Mouse (Mus musculus) limb, embryonic 10.5 days (tissue): ENCODE results near the gene Atp4b. TPM values are rescaled to one million over a fixed set of nuclear protein-coding genes. Genes with fewer than 3 reads are reported as not detected.
A peak's percentile ranks its signal among the peaks of the same experiment; 100 is the strongest.

ENCODE experiments used
- DNase-seq: peaks from one replicate; pipeline ENCODE4 v3.0.0-alpha.2; 2017; ENCODE audit warnings: low spot score
- H3K27ac ChIP-seq: fragments of 300-500 bp; sonication (generic); 2 replicates; pipeline ENCODE4 v1.5.1; 2016; ENCODE audit warnings: mild to moderate bottlenecking
- H3K27me3 ChIP-seq: fragments of 300-500 bp; sonication (generic); 2 replicates; pipeline ENCODE4 v1.6.1; 2016; ENCODE audit warnings: low read depth, mild to moderate bottlenecking; ENCODE audit not compliant: poor library complexity, severe bottlenecking
- H3K36me3 ChIP-seq: fragments of 300-500 bp; sonication (generic); 2 replicates; pipeline ENCODE4 v1.6.1; 2016; ENCODE audit warnings: mild to moderate bottlenecking, moderate library complexity
- H3K4me1 ChIP-seq: fragments of 300-500 bp; sonication (generic); 2 replicates; pipeline ENCODE4 v1.6.1; 2016
- H3K4me3 ChIP-seq: fragments of 300-500 bp; sonication (generic); 2 replicates; pipeline ENCODE4 v1.5.1; 2016; ENCODE audit warnings: mild to moderate bottlenecking, moderate library complexity
- H3K9me3 ChIP-seq: fragments of 300-500 bp; sonication (generic); replicated peaks from 2 replicates; pipeline ENCODE4 v1.6.1; 2016; ENCODE audit warnings: mild to moderate bottlenecking
- WGBS: fragments of 180-500 bp; shearing (Covaris S2); methylation state at CpG from one replicate; pipeline ENCODE4 v1.1.7; 2016; 5-methylcytosine and 5-hydroxymethylcytosine counted together
- polyA plus RNA-seq: library from polyadenylated mRNA; unstranded; fragments of >200 nt; fragmentation: Nextera tagmentation; extraction: Ambion mirVana; gene quantifications from 2 replicates; pipeline ENCODE4 v1.2.1, GENCODE M21; 2016

Atp4b gene
- polyA plus RNA-seq, 1 experiment from 2014 or later, result not detected

- no peaks in the 10 kb centered on the region for H3K4me1 ChIP-seq
- no peaks in the 10 kb centered on the region for H3K36me3 ChIP-seq
- 67% methylated on average over 13 of the region's 13 CpGs for WGBS
- H3K9me3 ChIP-seq, result no peaks in the 10 kb centered on the region
- DNase-seq, result peak; percentile 71
- H3K27me3 ChIP-seq, result no peaks in the 10 kb centered on the region
- H3K4me3 ChIP-seq, result no peak overlapping the region
- H3K27ac ChIP-seq, result no peak overlapping the region
Measured at GRCm38 (mm10) chr8:13412891-13413558, 16.4 kb upstream of the Atp4b start.

DNA sequence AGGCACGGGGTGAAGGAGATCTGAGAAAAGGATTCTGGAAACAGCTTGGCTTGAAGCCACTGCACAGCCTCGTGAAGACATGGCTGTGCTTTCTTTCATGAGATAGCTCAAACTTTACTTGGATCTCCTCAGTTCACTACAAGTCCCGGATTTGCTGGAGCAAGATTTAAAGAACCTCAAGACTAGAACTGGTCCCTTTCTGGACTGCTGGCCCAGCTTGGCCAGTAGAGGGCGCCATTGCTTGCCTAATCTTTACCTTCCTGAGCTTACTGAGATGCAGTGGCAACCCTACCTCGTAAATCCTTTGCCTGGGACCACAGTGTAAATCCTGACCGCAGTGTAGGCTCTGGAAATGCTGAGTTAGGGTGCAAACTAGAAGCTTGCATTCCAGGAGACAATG, 15.0 kb upstream of the Atp4b start:
- Histone ChIP-seq H3K4me3 (no peak overlapping the region), H3K4me1 (no peaks in the 10 kb centered on the region), H3K9me3 (no peaks in the 10 kb centered on the region), H3K36me3 (no peaks in the 10 kb centered on the region), H3K27ac (no peak overlapping the region), H3K27me3 (no peaks in the 10 kb centered on the region)
- WGBS, result 35% methylated on average over 6 of the region's 6 CpGs
- DNase-seq, result peak; percentile 82

GRCm38 (mm10) chr8:13406011-13406410, 9.4 kb upstream of the Atp4b start:
- H3K27ac ChIP-seq, result no peak overlapping the region
- H3K4me3 ChIP-seq, result no peak overlapping the region
- no peaks in the 10 kb centered on the region for H3K4me1 ChIP-seq
- WGBS, result 88% methylated on average over 5 of the region's 5 CpGs
- no peaks in the 10 kb centered on the region for H3K36me3 ChIP-seq
- H3K9me3 ChIP-seq, result no peaks in the 10 kb centered on the region
- H3K27me3 ChIP-seq, result no peaks in the 10 kb centered on the region
- no peak for DNase-seq

DNA sequence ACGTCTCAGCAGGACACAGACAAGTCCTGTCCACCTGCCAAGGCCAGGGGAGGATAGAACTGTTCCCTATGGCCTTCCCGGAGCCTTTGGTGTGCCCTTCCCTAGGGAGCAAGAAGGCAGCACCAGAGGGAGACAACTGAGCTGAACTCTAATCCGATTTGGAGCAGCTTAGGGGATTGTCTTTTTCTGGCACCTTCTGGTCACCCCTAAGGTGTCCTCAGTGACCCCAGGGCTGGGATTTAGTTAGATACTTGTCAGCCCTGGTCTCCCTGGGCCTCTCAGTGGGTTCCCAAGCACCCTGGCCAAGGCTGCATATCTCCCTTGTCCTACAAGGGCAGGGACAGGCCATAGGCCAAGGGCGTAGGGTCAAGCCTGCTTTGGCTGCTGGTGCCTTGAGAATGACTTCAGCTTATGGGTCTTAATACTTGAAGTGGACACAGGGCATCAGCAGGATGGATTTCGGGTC, 8.1 kb upstream of the Atp4b start, which contains the start of gene Grk1:
Grk1 (plus strand) TSS at position 416 of the 466 bp plus-strand sequence.
- no peaks in the 10 kb centered on the region for H3K27me3 ChIP-seq
- no peaks in the 10 kb centered on the region for H3K4me1 ChIP-seq
- no peak for DNase-seq
- no peak within 1 kb of the TSS for H3K4me3 ChIP-seq
- H3K36me3 ChIP-seq, result no peaks in the 10 kb centered on the region
- WGBS, result 79% methylated on average over 5 of the region's 5 CpGs
- no peaks in the 10 kb centered on the region for H3K9me3 ChIP-seq
- no peak within 1 kb of the TSS for H3K27ac ChIP-seq

DNA sequence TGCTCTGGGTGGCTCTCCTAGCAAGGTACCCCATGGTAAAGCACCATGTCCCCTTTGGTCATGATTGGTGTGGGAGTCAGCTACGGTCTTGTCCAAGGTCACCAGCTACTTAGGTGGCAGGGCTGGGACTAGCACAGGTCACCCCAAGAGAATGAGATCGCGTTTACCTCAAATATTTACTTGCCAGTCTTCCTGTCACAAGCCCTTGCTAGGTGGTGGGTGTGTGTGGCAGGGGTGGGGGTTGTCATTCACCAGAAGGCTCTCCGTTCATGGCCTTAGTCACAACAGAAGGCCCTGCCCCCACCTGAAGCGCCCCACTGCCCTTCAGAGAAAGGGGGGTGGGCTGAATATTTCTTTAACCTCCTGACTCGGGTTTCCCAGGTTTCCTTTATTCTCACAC, 6.9 kb upstream of the Atp4b start:
- Histone ChIP-seq H3K9me3 (no peaks in the 10 kb centered on the region), H3K27me3 (no peaks in the 10 kb centered on the region), H3K4me1 (no peaks in the 10 kb centered on the region), H3K27ac (no peak overlapping the region), H3K4me3 (no peak overlapping the region), H3K36me3 (no peaks in the 10 kb centered on the region)
- WGBS, result 83% methylated on average over 6 of the region's 6 CpGs
- DNase-seq, result no peak

- no peak overlapping the region for H3K4me3 ChIP-seq
- H3K36me3 ChIP-seq, result no peaks in the 10 kb centered on the region
- no peaks in the 10 kb centered on the region for H3K4me1 ChIP-seq
- H3K27ac ChIP-seq, result no peak overlapping the region
- 94% methylated on average over 7 of the region's 7 CpGs for WGBS
- no peak for DNase-seq
- H3K9me3 ChIP-seq, result no peaks in the 10 kb centered on the region
- no peaks in the 10 kb centered on the region for H3K27me3 ChIP-seq
Measured at GRCm38 (mm10) chr8:13393869-13394268, 2.8 kb downstream of the Atp4b start.

- Histone ChIP-seq H3K27me3 (no peaks in the 10 kb centered on the region), H3K4me1 (no peaks in the 10 kb centered on the region), H3K4me3 (no peak overlapping the region), H3K27ac (no peak overlapping the region), H3K36me3 (no peaks in the 10 kb centered on the region), H3K9me3 (no peaks in the 10 kb centered on the region)
- no peak for DNase-seq
- WGBS, result 69% methylated on average over 2 of the region's 2 CpGs
Measured at GRCm38 (mm10) chr8:13388744-13389143, 7.9 kb downstream of the Atp4b start.

- Histone ChIP-seq H3K36me3 (no peaks in the 10 kb centered on the region), H3K4me3 (no peak overlapping the region), H3K4me1 (no peaks in the 10 kb centered on the region), H3K27me3 (no peaks in the 10 kb centered on the region), H3K27ac (no peak overlapping the region), H3K9me3 (no peaks in the 10 kb centered on the region)
- 87% methylated on average over 8 of the region's 8 CpGs for WGBS
- DNase-seq, result no peak
Measured at GRCm38 (mm10) chr8:13387728-13388127, 8.9 kb downstream of the Atp4b start.

DNA sequence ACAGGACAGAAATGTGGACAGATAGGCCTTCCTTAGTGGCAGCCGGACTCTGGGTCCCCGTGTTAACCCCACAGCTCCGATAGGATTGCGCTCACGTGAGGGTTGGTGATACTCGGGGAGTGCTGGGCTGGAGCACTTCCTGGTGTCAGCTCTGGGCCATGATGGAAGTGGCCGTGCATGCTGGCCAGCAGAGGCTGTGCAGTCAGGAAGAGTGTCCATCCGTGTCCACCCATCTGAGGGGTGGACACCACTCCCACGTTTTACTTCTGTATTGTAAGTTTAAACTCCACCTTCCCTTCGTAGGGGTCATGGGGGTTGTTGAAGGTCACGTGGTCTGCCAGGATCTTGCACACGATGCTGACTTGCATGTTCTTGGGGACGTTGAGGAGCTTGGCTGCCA, 10.3 kb downstream of the Atp4b start:
- no peak overlapping the region for H3K27ac ChIP-seq
- H3K9me3 ChIP-seq, result no peaks in the 10 kb centered on the region
- H3K4me3 ChIP-seq, result no peak overlapping the region
- no peak for DNase-seq
- H3K4me1 ChIP-seq, result no peaks in the 10 kb centered on the region
- H3K36me3 ChIP-seq, result no peaks in the 10 kb centered on the region
- H3K27me3 ChIP-seq, result no peaks in the 10 kb centered on the region
- 81% methylated on average over 13 of the region's 13 CpGs for WGBS

- Histone ChIP-seq H3K9me3 (no peaks in the 10 kb centered on the region), H3K27ac (no peak overlapping the region), H3K36me3 (peaks cover 30% of the 10 kb centered on the region), H3K27me3 (no peaks in the 10 kb centered on the region), H3K4me3 (no peak overlapping the region), H3K4me1 (no peaks in the 10 kb centered on the region)
- DNase-seq, result no peak
- 92% methylated on average over 4 of the region's 4 CpGs for WGBS
Measured at GRCm38 (mm10) chr8:13382999-13383398, 13.6 kb downstream of the Atp4b start.

GRCm38 (mm10) chr8:13382536-13382935, 14.1 kb downstream of the Atp4b start:
- no peak for DNase-seq
- Histone ChIP-seq H3K9me3 (no peaks in the 10 kb centered on the region), H3K27me3 (no peaks in the 10 kb centered on the region), H3K4me3 (no peak overlapping the region), H3K27ac (no peak overlapping the region), H3K4me1 (no peaks in the 10 kb centered on the region), H3K36me3 (peaks cover 33% of the 10 kb centered on the region)
- 93% methylated on average over 3 of the region's 3 CpGs for WGBS

DNA sequence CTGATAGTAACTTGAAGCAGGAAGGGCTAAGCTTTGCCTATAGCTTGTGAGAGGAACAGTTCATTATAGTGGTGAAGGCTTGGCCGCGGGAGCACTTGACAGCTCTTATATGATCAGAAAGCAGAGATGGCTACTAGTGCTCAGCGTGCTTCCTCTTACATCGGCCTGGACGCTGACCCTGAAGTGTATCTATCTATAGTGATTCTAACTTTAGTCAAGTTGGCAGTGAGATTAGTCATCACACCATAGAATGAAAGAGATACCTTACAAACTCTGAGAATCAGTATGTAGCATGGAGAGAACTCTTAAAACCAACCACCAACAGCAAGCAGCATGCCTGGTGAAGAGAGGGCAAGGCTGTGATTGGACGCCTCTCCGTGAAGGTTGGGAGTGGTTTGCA, 15.0 kb downstream of the Atp4b start:
- no peak for DNase-seq
- Histone ChIP-seq H3K27me3 (no peaks in the 10 kb centered on the region), H3K27ac (no peak overlapping the region), H3K36me3 (peaks cover 42% of the 10 kb centered on the region), H3K9me3 (no peaks in the 10 kb centered on the region), H3K4me1 (no peaks in the 10 kb centered on the region), H3K4me3 (no peak overlapping the region)
- 93% methylated on average over 7 of the region's 7 CpGs for WGBS

- H3K4me3 ChIP-seq, result no peak overlapping the region
- H3K27ac ChIP-seq, result no peak overlapping the region
- WGBS, result 97% methylated on average over 8 of the region's 8 CpGs
- DNase-seq, result no peak
- H3K36me3 ChIP-seq, result peaks cover 97% of the 10 kb centered on the region
- H3K4me1 ChIP-seq, result no peaks in the 10 kb centered on the region
- no peaks in the 10 kb centered on the region for H3K27me3 ChIP-seq
- H3K9me3 ChIP-seq, result no peaks in the 10 kb centered on the region
Measured at GRCm38 (mm10) chr8:13373151-13373662, 23.4 kb downstream of the Atp4b start.

GRCm38 (mm10) chr8:13361865-13362264, 34.8 kb downstream of the Atp4b start:
- no peaks in the 10 kb centered on the region for H3K4me1 ChIP-seq
- no peak for DNase-seq
- 93% methylated on average over 6 of the region's 6 CpGs for WGBS

More at GRCm38 (mm10) chr8:13361865-13362264, 34.8 kb downstream of the Atp4b start:
- H3K27me3 ChIP-seq, result no peaks in the 10 kb centered on the region
- 0 out of 2 replicates have a peak, but pooled peaks cover 2% of the 10 kb centered on the region for H3K9me3 ChIP-seq
- no peak overlapping the region for H3K27ac ChIP-seq
- H3K4me3 ChIP-seq, result no peak overlapping the region
- peaks cover 100% of the 10 kb centered on the region for H3K36me3 ChIP-seq
